Mouse (Mus musculus) stomach, embryonic 14.5 days (tissue): Measurements from ENCODE around the gene Herpud2. TPM values are rescaled to one million over a fixed set of nuclear protein-coding genes. Genes with fewer than 3 reads are reported as not detected.

Source experiments
- ATAC-seq: fragments of 200-750 bp; cut with Nextera tagmentation; 2 replicates; pipeline ENCODE4 v1.8.0; 2017; ENCODE audit warnings: low read depth, moderate TSS enrichment; ENCODE audit not compliant: insufficient number of reproducible peaks, insufficient read depth, low FRiP score
- H3K27ac ChIP-seq: fragments of 300-500 bp; sonication (generic); 2 replicates; pipeline ENCODE4 v1.5.1; 2014; ENCODE audit warnings: mild to moderate bottlenecking, low read length, moderate library complexity, mixed read lengths
- H3K27me3 ChIP-seq: fragments of 300-500 bp; sonication (generic); 2 replicates; pipeline ENCODE4 v1.6.1; 2014; ENCODE audit warnings: low read length, control low read depth, mixed read lengths; ENCODE audit not compliant: control insufficient read depth, insufficient read depth
- H3K36me3 ChIP-seq: fragments of 300-500 bp; sonication (generic); 2 replicates; pipeline ENCODE4 v1.6.1; 2014; ENCODE audit warnings: mild to moderate bottlenecking, control low read depth, low read length, moderate library complexity, mixed read lengths; ENCODE audit not compliant: control insufficient read depth, insufficient read depth
- H3K4me1 ChIP-seq: fragments of 300-500 bp; sonication (generic); 2 replicates; pipeline ENCODE4 v1.6.1; 2014; ENCODE audit warnings: low read length, control low read depth, mixed read lengths; ENCODE audit not compliant: control insufficient read depth, insufficient read depth
- H3K4me2 ChIP-seq: fragments of 300-500 bp; sonication (generic); replicated peaks from 2 replicates; pipeline ENCODE4 v1.6.1; 2014; ENCODE audit warnings: low read depth, low read length, control low read depth
- H3K4me3 ChIP-seq: fragments of 300-500 bp; sonication (generic); 2 replicates; pipeline ENCODE4 v1.5.1; 2014; ENCODE audit warnings: low read depth, low read length, control low read depth
- H3K9ac ChIP-seq: fragments of 300-500 bp; sonication (generic); replicated peaks from 2 replicates; pipeline ENCODE4 v1.6.1; 2014; ENCODE audit warnings: low read depth, mild to moderate bottlenecking, control low read depth, low read length, moderate library complexity, mixed read lengths
- H3K9me3 ChIP-seq: fragments of 300-500 bp; sonication (generic); 2 replicates; pipeline ENCODE4 v1.6.1; 2016; ENCODE audit warnings: low read depth, low read length, control low read depth; ENCODE audit not compliant: control insufficient read depth
- WGBS: fragments of 180-500 bp; shearing (Covaris S2); extraction: QIAGEN DNeasy Blood & Tissue Kit; methylation state at CpG from one replicate; pipeline ENCODE4 v1.1.7; 2014; 5-methylcytosine and 5-hydroxymethylcytosine counted together
- polyA plus RNA-seq: library from polyadenylated mRNA; unstranded; fragments of >200 nt; fragmentation: Nextera tagmentation; extraction: Ambion mirVana; gene quantifications from 2 replicates; pipeline ENCODE4 v1.2.1, GENCODE M21; 2014

Gene Herpud2
- polyA plus RNA-seq, 1 experiment from 2014 or later: 32.4 TPM

- Histone ChIP-seq H3K4me1 (peaks cover 8% of the 10 kb centered on the region; the same call in 1 of the 2 replicates), H3K36me3 (no peaks in the 10 kb centered on the region), H3K4me2 (no peak overlapping the region), H3K9ac (no peak overlapping the region), H3K27ac (no peak overlapping the region), H3K27me3 (no peaks in the 10 kb centered on the region), H3K9me3 (no peaks in the 10 kb centered on the region), H3K4me3 (no peak overlapping the region)
- ATAC-seq: no peak
- WGBS: 92% methylated on average over 5 of the region's 5 CpGs
These were observed 25.6 kb upstream of the Herpud2 start for GRCm38 (mm10) chr9:25177201-25177600.

GRCm38 (mm10) chr9:25176562-25176961 is 24.9 kb upstream of the Herpud2 start:
- no peak for ATAC-seq
- Histone ChIP-seq H3K4me2 (no peak overlapping the region), H3K4me1 (peaks cover 8% of the 10 kb centered on the region; the same call in 1 of the 2 replicates), H3K9ac (no peak overlapping the region), H3K27ac (no peak overlapping the region), H3K4me3 (no peak overlapping the region), H3K9me3 (no peaks in the 10 kb centered on the region), H3K27me3 (no peaks in the 10 kb centered on the region), H3K36me3 (no peaks in the 10 kb centered on the region)
- WGBS: 73% methylated on average over 1 of the region's 1 CpGs

- Histone ChIP-seq H3K27ac (no peak overlapping the region), H3K9me3 (no peaks in the 10 kb centered on the region), H3K4me1 (peaks cover 8% of the 10 kb centered on the region; the same call in 1 of the 2 replicates), H3K9ac (no peak overlapping the region), H3K4me2 (no peak overlapping the region), H3K4me3 (no peak overlapping the region), H3K27me3 (no peaks in the 10 kb centered on the region), H3K36me3 (no peaks in the 10 kb centered on the region)
- 86% methylated on average over 6 of the region's 6 CpGs for WGBS
- ATAC-seq: no peak
These were observed 24.4 kb upstream of the Herpud2 start for GRCm38 (mm10) chr9:25175978-25176377.

GRCm38 (mm10) chr9:25175039-25175442 is 23.4 kb upstream of the Herpud2 start:
- Histone ChIP-seq H3K27me3 (no peaks in the 10 kb centered on the region), H3K27ac (peak overlapping the region; percentile 45; the same call in 1 of the 2 replicates), H3K4me1 (peaks cover 8% of the 10 kb centered on the region; the same call in 1 of the 2 replicates), H3K4me3 (no peak overlapping the region), H3K9ac (no peak overlapping the region), H3K36me3 (no peaks in the 10 kb centered on the region), H3K4me2 (no peak overlapping the region; the same call in 1 of the 2 replicates), H3K9me3 (no peaks in the 10 kb centered on the region)
- ATAC-seq: peak; percentile 74; the same call in 1 of the 2 replicates
- WGBS: 22% methylated on average over 5 of the region's 5 CpGs

- Histone ChIP-seq H3K27me3 (no peaks in the 10 kb centered on the region), H3K4me1 (peaks cover 8% of the 10 kb centered on the region; the same call in 1 of the 2 replicates), H3K36me3 (no peaks in the 10 kb centered on the region), H3K4me3 (no peak overlapping the region), H3K9ac (no peak overlapping the region), H3K9me3 (no peaks in the 10 kb centered on the region), H3K4me2 (no peak overlapping the region), H3K27ac (peak overlapping the region; percentile 39)
- 39% methylated on average over 5 of the region's 5 CpGs for WGBS
- no peak for ATAC-seq
These were observed 23.0 kb upstream of the Herpud2 start for GRCm38 (mm10) chr9:25174614-25175013.

GRCm38 (mm10) chr9:25173171-25173570 is 21.6 kb upstream of the Herpud2 start:
- Histone ChIP-seq H3K27me3 (no peaks in the 10 kb centered on the region), H3K4me3 (no peak overlapping the region), H3K27ac (no peak overlapping the region), H3K9me3 (no peaks in the 10 kb centered on the region), H3K4me1 (peaks cover 8% of the 10 kb centered on the region; the same call in 1 of the 2 replicates), H3K4me2 (no peak overlapping the region), H3K9ac (no peak overlapping the region), H3K36me3 (no peaks in the 10 kb centered on the region)
- peak; percentile 44; the same call in 1 of the 2 replicates for ATAC-seq
- WGBS: 39% methylated on average over 4 of the region's 4 CpGs

GRCm38 (mm10) chr9:25169626-25170025 is 18.0 kb upstream of the Herpud2 start:
- Histone ChIP-seq H3K4me3 (no peak overlapping the region), H3K9ac (no peak overlapping the region), H3K4me1 (no peaks in the 10 kb centered on the region; the same call in 1 of the 2 replicates), H3K27ac (no peak overlapping the region), H3K27me3 (no peaks in the 10 kb centered on the region), H3K4me2 (no peak overlapping the region), H3K9me3 (no peaks in the 10 kb centered on the region), H3K36me3 (no peaks in the 10 kb centered on the region)
- no peak for ATAC-seq

- WGBS: 29% methylated on average over 6 of the region's 6 CpGs
- Histone ChIP-seq H3K4me2 (no peak overlapping the region), H3K27ac (no peak overlapping the region), H3K9me3 (no peaks in the 10 kb centered on the region), H3K9ac (no peak overlapping the region), H3K36me3 (no peaks in the 10 kb centered on the region), H3K4me1 (no peaks in the 10 kb centered on the region; the same call in 1 of the 2 replicates), H3K27me3 (no peaks in the 10 kb centered on the region), H3K4me3 (no peak overlapping the region)
- peak; percentile 56; the same call in 1 of the 2 replicates for ATAC-seq
These were observed 16.0 kb upstream of the Herpud2 start for GRCm38 (mm10) chr9:25167458-25168084.

GRCm38 (mm10) chr9:25158218-25158617 is 6.6 kb upstream of the Herpud2 start:
- H3K9me3 ChIP-seq: no peaks in the 10 kb centered on the region
- H3K36me3 ChIP-seq: no peaks in the 10 kb centered on the region
- 43% methylated on average over 4 of the region's 4 CpGs for WGBS
- no peak overlapping the region for H3K4me3 ChIP-seq
- no peak overlapping the region for H3K9ac ChIP-seq
- no peak overlapping the region for H3K27ac ChIP-seq
- no peak overlapping the region for H3K4me2 ChIP-seq
- no peaks in the 10 kb centered on the region for H3K4me1 ChIP-seq
- no peak for ATAC-seq
- H3K27me3 ChIP-seq: no peaks in the 10 kb centered on the region
